Mouse (Mus musculus) stomach, postnatal 0 days (tissue): ENCODE data around the gene Sec1. TPM values are rescaled to one million over a fixed set of nuclear protein-coding genes. Genes with fewer than 3 reads are reported as not detected.

Experiments used
- ATAC-seq: fragments of 200-750 bp; cut with Nextera tagmentation; 2 replicates; pipeline ENCODE4 v1.8.0; 2017; ENCODE audit not compliant: low FRiP score, low TSS enrichment
- DNase-seq: peaks from one replicate; pipeline ENCODE4 v3.0.0-alpha.2; 2016; ENCODE audit warnings: low spot score
- H3K27ac ChIP-seq: fragments of 300-500 bp; sonication (generic); replicated peaks from 2 replicates; pipeline ENCODE4 v1.5.1; 2014; ENCODE audit warnings: mild to moderate bottlenecking, control low read depth
- H3K27me3 ChIP-seq: fragments of 300-500 bp; sonication (generic); 2 replicates; pipeline ENCODE4 v1.6.1; 2014; ENCODE audit warnings: low read length; ENCODE audit not compliant: control insufficient read depth, insufficient read depth
- H3K36me3 ChIP-seq: fragments of 300-500 bp; sonication (generic); 2 replicates; pipeline ENCODE4 v1.6.1; 2014; ENCODE audit warnings: low read length, mixed read lengths; ENCODE audit not compliant: control insufficient read depth, insufficient read depth
- H3K4me1 ChIP-seq: fragments of 300-500 bp; sonication (generic); replicated peaks from 2 replicates; pipeline ENCODE4 v1.6.1; 2014; ENCODE audit warnings: antibody characterized with exemption; ENCODE audit not compliant: control insufficient read depth, insufficient read depth
- H3K4me2 ChIP-seq: fragments of 300-500 bp; sonication (generic); replicated peaks from 2 replicates; pipeline ENCODE4 v1.6.1; 2014; ENCODE audit warnings: low read depth, mild to moderate bottlenecking, control low read depth, moderate library complexity
- H3K4me3 ChIP-seq: fragments of 300-500 bp; sonication (generic); 2 replicates; pipeline ENCODE4 v1.5.1; 2014; ENCODE audit warnings: low read depth, low read length, control low read depth
- H3K9ac ChIP-seq: fragments of 300-500 bp; sonication (generic); 2 replicates; pipeline ENCODE4 v1.6.1; 2014; ENCODE audit warnings: mild to moderate bottlenecking, low read length, control low read depth, mixed read lengths
- H3K9me3 ChIP-seq: fragments of 300-500 bp; sonication (generic); 2 replicates; pipeline ENCODE4 v1.6.1; 2016; ENCODE audit warnings: low read length; ENCODE audit not compliant: control insufficient read depth
- CTCF ChIP-seq: IDR thresholded peaks from 2 replicates; pipeline ENCODE4 v1.5.1; 2016; ENCODE audit warnings: antibody characterized with exemption, low read depth, mild to moderate bottlenecking, moderate library complexity
- EP300 ChIP-seq: optimal IDR thresholded peaks from 2 replicates; pipeline ENCODE3; 2016; ENCODE audit warnings: antibody characterized with exemption
- whole genome bisulfite sequencing: fragments of 180-500 bp; shearing (Covaris S2); extraction: QIAGEN DNeasy Blood & Tissue Kit; methylation state at CpG from one replicate; pipeline ENCODE4 v1.1.7; 2014; 5-methylcytosine and 5-hydroxymethylcytosine counted together
- polyA plus RNA-seq: library from polyadenylated mRNA; unstranded; fragments of >200 nt; fragmentation: Nextera tagmentation; extraction: Ambion mirVana; gene quantifications from 2 replicates; pipeline ENCODE4 v1.2.1, GENCODE M21; 2015

Gene Sec1
- polyA plus RNA-seq, 1 experiment from 2014 or later: 0.53 TPM

DNA sequence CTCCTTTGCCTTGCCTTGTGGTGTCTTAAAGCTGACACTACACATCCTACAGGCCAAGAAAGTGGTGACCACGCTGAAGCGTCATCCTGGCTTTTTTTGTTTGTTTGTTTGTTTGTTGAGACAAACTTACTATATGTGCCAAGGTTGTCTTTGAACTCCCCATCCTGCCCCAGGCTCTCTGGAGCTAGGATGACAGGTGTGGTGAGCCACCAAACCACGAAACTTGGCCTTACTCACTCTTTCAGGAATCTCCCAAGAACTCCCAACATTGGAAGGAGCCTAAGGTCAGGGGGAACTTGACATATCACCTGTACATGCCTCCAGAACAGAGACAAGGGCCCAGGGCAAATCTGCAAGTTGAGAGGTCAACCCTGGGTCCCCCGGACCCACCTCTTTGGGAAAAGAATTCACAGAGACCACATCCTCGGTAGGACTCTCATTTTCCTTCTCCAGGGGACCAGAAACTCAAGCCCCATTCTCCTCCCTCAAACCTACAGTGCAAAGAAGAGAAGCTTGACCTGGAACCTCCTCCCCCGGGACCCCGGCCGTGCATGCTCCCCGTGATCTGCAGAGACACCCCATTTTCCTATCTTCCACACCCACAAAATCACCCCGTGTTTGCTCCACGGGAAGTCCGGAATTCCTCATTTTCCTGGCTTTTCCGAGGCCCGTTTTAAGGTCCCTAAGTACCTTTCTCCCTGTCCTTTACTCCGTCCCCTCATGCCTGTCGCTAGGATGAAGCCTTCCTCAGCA lies 51.5 kb downstream of the Sec1 start:
- Histone ChIP-seq H3K27ac (peak overlapping the region; percentile 87), H3K27me3 (no peaks in the 10 kb centered on the region), H3K4me3 (peak overlapping the region; percentile 37), H3K36me3 (no peaks in the 10 kb centered on the region), H3K4me2 (peak overlapping the region; percentile 71), H3K9ac (peak overlapping the region; percentile 61), H3K4me1 (peaks cover 21% of the 10 kb centered on the region), H3K9me3 (no peaks in the 10 kb centered on the region)
- no peak for TF ChIP-seq EP300
- no peak for TF ChIP-seq CTCF
- no peak for DNase-seq
- 24% methylated on average over 16 of the region's 16 CpGs for WGBS
- no peak for ATAC-seq

DNA sequence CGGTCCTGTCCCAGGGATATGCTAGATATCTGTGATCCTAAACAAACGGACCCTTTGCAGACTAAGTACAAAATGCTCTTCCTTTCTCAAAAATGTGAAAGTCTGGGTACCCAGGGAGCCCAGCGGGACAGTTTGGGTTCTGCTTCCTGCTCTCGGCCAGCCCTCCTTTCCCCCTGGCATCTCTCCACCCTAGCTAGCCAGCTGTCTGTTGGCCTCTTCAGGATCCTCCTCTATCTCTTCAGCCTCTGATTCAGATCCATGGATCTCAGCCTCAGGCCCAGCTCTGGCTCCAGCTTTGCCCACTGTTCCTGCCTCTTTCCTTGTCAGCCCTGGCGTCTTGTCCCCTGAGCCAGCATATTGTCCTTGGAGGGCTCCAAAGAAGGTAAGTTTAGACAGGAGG lies 52.1 kb downstream of the Sec1 start:
- WGBS: 49% methylated on average over 5 of the region's 5 CpGs
- DNase-seq (no peak), ATAC-seq (no peak)
- H3K4me3 ChIP-seq: peak overlapping the region; percentile 37
- TF ChIP-seq EP300: no peak
- TF ChIP-seq CTCF: no peak
- peak overlapping the region; percentile 61 for H3K9ac ChIP-seq
- no peaks in the 10 kb centered on the region for H3K9me3 ChIP-seq
- H3K4me1 ChIP-seq: peaks cover 21% of the 10 kb centered on the region
- H3K27me3 ChIP-seq: no peaks in the 10 kb centered on the region
- no peaks in the 10 kb centered on the region for H3K36me3 ChIP-seq
- H3K4me2 ChIP-seq: peak overlapping the region; percentile 71
- peak overlapping the region; percentile 70; the same call in 1 of the 2 replicates for H3K27ac ChIP-seq

DNA sequence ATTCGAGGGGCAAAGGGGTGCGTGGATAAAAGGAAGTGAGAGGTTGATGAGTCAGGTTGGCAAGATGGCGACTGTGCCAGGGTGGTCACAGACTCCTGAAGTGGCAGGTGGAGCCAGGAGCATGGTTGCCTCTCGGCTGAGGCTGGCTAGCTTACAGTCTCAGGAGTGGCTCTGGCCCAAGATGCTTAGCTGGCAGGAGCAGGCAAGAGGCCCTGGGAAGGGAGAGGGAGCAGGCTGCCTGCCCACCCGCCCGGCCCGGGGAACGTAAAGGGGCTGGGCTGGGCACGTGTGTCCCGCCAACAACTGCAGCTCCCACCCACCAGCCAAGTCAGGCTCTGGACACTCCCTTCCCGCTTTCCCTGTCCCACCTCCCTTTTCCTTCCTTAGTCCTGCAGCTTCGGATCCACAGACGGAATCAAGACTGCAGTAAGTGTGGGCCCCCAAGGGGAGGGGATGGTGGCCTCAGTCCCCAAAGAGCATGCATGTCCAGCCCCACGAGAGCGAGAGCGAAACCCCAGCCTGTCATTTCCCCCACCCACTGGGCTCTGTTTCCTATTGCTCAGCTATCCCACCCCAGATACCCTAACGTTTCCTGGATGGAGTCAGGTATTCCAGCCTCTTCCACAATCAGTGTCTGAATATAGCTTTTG lies 52.7 kb downstream of the Sec1 start:
- WGBS: 25% methylated on average over 16 of the region's 17 CpGs
- Histone ChIP-seq H3K27ac (peak overlapping the region; percentile 70), H3K27me3 (no peaks in the 10 kb centered on the region), H3K36me3 (0 out of 2 replicates have a peak, but pooled peaks cover 2% of the 10 kb centered on the region), H3K9ac (peak overlapping the region; percentile 61), H3K9me3 (no peaks in the 10 kb centered on the region), H3K4me2 (peak overlapping the region; percentile 71), H3K4me3 (peak overlapping the region; percentile 37), H3K4me1 (peaks cover 21% of the 10 kb centered on the region)
- DNase-seq: peak; percentile 68
- no peak for TF ChIP-seq EP300
- no peak for TF ChIP-seq CTCF
- peak; percentile 8; the same call in 1 of the 2 replicates for ATAC-seq

- no peaks in the 10 kb centered on the region for H3K27me3 ChIP-seq
- 0 out of 2 replicates have a peak, but pooled peaks cover 2% of the 10 kb centered on the region for H3K36me3 ChIP-seq
- H3K4me2 ChIP-seq: no peak overlapping the region
- H3K4me1 ChIP-seq: peaks cover 21% of the 10 kb centered on the region
- no peak overlapping the region for H3K4me3 ChIP-seq
- H3K9me3 ChIP-seq: no peaks in the 10 kb centered on the region
- DNase-seq: no peak
- 0 out of 2 replicates have a peak overlapping the region, but pooled peaks have one; percentile 13 for H3K27ac ChIP-seq
- no peak for TF ChIP-seq EP300
- TF ChIP-seq CTCF: no peak
- H3K9ac ChIP-seq: no peak overlapping the region
- 79% methylated on average over 19 of the region's 19 CpGs for WGBS
- no peak for ATAC-seq
Measured at GRCm38 (mm10) chr7:45640191-45640957, 53.8 kb downstream of the Sec1 start.

DNA sequence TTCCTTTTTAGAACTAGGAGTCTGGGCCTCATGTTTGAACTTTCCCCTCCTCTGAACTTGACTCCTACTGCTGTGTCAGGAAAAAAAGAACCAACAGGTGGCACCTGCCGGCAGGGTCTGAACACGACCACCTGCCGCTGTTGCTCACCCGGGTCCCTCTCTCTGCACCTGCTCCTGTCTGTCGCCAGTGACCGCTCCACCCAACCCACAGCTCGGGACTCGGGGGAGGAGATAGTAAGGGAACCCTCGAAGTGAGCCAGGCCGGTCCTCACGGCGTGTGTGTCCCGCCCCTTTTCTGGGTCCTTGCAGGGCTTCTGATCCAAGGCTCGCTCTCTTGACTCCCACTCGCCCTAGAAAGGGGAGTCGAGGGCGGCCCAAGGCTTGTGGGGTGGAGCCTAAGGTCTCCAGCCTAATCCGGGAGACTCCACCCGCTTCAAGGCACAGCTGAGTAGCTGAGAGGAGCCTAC lies 54.6 kb downstream of the Sec1 start, which contains the start of gene Mamstr:
Gene Mamstr (plus strand): TSS at position 417 of the 467 bp plus-strand sequence.
- Histone ChIP-seq H3K27me3 (no peaks in the 10 kb centered on the region), H3K27ac (peak within 1 kb of the TSS; percentile 70; the same call in 1 of the 2 replicates), H3K4me1 (peaks cover 21% of the 10 kb centered on the region), H3K4me3 (no peak within 1 kb of the TSS), H3K9ac (peak within 1 kb of the TSS; percentile 8; the same call in 1 of the 2 replicates), H3K9me3 (no peaks in the 10 kb centered on the region), H3K36me3 (0 out of 2 replicates have a peak, but pooled peaks cover 2% of the 10 kb centered on the region), H3K4me2 (no peak within 1 kb of the TSS)
- WGBS: 45% methylated on average over 19 of the region's 19 CpGs
- TF ChIP-seq CTCF (no peak), EP300 (no peak)
- no peak for DNase-seq
- no peak for ATAC-seq
